Mouse (Mus musculus) liver, adult 2 months (tissue): ENCODE measurements at regions not wholly inside any gene's neighbourhood (a gene's known extent, or its start where the extent isn't known, plus 50 kb on each side); places are given as distances from the start of the nearest gene placed in this dataset.

Source experiments
- CTCF ChIP-seq: fragments of 200-500 bp; IDR thresholded peaks from 2 replicates; pipeline ENCODE4 v1.5.1; 2011; ENCODE audit warnings: low read depth, low read length, control low read depth
- POLR2A ChIP-seq: fragments of 200-500 bp; IDR thresholded peaks from 2 replicates; pipeline ENCODE4 v1.6.1; 2011; ENCODE audit warnings: low read length, control low read depth; ENCODE audit not compliant: insufficient read depth; ENCODE audit errors: extremely low read depth

DNA sequence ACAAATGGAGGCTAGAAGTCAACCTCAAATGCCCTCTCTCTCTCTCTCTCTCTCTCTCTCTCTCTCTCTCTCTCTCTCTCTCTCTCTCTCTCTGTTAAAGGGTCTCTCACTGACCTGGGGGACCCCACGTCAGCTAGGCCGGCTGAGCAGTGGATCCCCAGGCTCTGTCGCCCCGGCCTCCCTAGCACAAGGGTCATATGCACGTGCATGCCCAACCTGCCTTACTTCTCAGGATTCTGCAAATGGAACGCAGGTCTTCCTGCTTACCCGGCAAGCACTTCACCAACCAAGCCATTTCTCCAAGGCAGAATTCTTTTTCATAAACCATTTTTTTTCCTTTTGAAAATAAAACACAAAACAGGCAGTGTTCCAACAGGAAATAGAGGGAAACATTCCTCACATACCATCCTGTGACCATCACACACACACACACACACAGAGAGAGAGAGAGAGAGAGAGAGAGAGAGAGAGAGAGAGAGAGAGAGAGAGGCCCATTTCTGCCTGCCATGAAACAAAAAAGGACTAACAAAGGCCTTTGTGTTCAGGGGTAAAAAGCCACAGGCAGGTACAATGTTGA lies 150.4 kb upstream of the Noct start:
- TF ChIP-seq CTCF (no peak), POLR2A (no peak)
